In the genomic region with DNA sequence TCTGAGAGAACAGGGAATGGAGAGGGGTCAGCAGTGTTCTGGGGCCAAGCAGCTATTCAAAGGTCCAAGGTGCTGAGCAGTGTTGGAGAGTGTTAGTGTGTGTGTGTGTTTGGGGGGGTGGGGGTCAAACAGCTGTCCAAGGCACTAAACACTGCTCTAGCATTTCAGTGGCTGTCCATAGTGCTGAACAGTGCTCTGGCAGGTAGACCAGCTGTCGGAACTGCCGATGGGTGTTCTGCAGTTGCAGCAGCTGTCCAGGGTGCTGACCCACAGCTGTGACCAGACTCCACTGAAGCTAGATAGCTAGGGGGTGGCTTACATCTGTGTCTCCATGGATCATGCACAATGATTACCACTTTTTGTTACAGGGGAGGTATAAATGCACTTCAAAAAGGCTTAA, we compare ENCODE assay signal across 10 mouse cellular contexts. TPM values are rescaled to one million over a fixed set of nuclear protein-coding genes. Genes with fewer than 3 reads are reported as not detected.
A peak's percentile ranks its signal among the peaks of the same experiment; 100 is the strongest.
DNase-seq lines count a peak whose midpoint lies in the region; ATAC-seq and TF ChIP-seq lines count a peak whose summit lies in the region.
"Had no signal": no experiment of that assay in that cellular context is flagged by ENCODE, and none has a peak within 500 bp of the region (broad histone marks: within the 10 kb centered on the region; RNA-seq: fewer than 3 reads in every experiment).

No protein-coding gene starts in this region.

- H3K4me3 ChIP-seq in heart, embryonic 11.5 days (ENCODE audit: low read depth, low read length), result no peak overlapping the region
- H3K4me3 ChIP-seq: heart, adult 2 months; neural tube, embryonic 12.5 days had no signal

- no peaks in the 10 kb centered on the region for H3K27me3 ChIP-seq in heart, embryonic 11.5 days (ENCODE audit: control insufficient read depth, insufficient read depth, low read length)
- no peaks in the 10 kb centered on the region for H3K27me3 ChIP-seq in Patski

- CTCF ChIA-PET in Patski (lab: Charles Lee), result interaction anchor here (1.4 kb wide), 1 partner anchor 13 kb away, joined by 3 read pairs; no protein-coding TSS in a partner anchor

- no peak for ATAC-seq in heart, embryonic 11.5 days (replicated peaks; ENCODE audit: insufficient number of reproducible peaks, low FRiP score, low TSS enrichment)
- ATAC-seq in Patski, result no peak
- ATAC-seq in CD4-positive, CD25-positive, alpha-beta regulatory T cell, adult 4 months, result no peak

- in situ Hi-C loops in Patski (cut with MboI; ENCODE audit: low pct_unique_long_range_greater_than_20kb), result no loop called here

- WGBS in heart, embryonic 11.5 days (ENCODE audit: insufficient replicate concordance), result 5% methylated on average over 2 of the region's 2 CpGs

- H3K9ac ChIP-seq in heart, embryonic 11.5 days (ENCODE audit: low read depth, low read length), result no peak overlapping the region
- H3K9ac ChIP-seq: neural tube, embryonic 12.5 days had no signal

- DNase-seq in heart, postnatal 10 days, result peak; percentile 60 to 71
- DNase-seq in Patski (ENCODE audit: low read depth, low spot score), result peak; percentile 12
- peak; percentile 17 to 35 for DNase-seq in heart, postnatal 36 days
- DNase-seq in lung, postnatal 14 days, result peak; percentile 42
- DNase-seq in cerebellum, adult 11-12 months, result no peak
- DNase-seq in layer of hippocampus, postnatal 10 days (ENCODE audit: low spot score in 2 of 2), result no peak

- TF ChIP-seq CTCF in Patski (IDR thresholded peaks at IDR 0.05), result no peak

- POLR2A ChIA-PET in Patski (lab: Charles Lee), result no interaction called here

- no peaks in the 10 kb centered on the region for H3K36me3 ChIP-seq in heart, embryonic 11.5 days (ENCODE audit: control insufficient read depth, insufficient read depth, low read length)
- H3K36me3 ChIP-seq: neural tube, embryonic 12.5 days had no signal

- H3K4me2 ChIP-seq in heart, embryonic 11.5 days, result no peak overlapping the region
- H3K4me2 ChIP-seq: neural tube, embryonic 12.5 days had no signal

- no peaks in the 10 kb centered on the region for H3K9me3 ChIP-seq in heart, embryonic 11.5 days (replicated peaks; ENCODE audit: control insufficient read depth, low read length)
- H3K9me3 ChIP-seq: neural tube, embryonic 12.5 days had no signal

- no peaks in the 10 kb centered on the region for H3K4me1 ChIP-seq in heart, embryonic 11.5 days (ENCODE audit: control insufficient read depth, insufficient read depth, low read length)

- intact Hi-C loops in heart, postnatal 10 days (cut with DNase I), result no loop called here
- intact Hi-C loops in heart, postnatal 36 days (cut with DNase I), result no loop called here

- H3K27ac ChIP-seq in heart, embryonic 11.5 days (ENCODE audit: low read depth, low read length), result no peak overlapping the region
- H3K27ac ChIP-seq: heart, adult 2 months; neural tube, embryonic 12.5 days had no signal

RNA-seq across cellular contexts. Expression of a gene that starts 36.8 kb away (rescaled TPM):
- 1 to 10 TPM in 1 of 2 experiments, under 1 TPM in 1; 0.25 to 1.0 TPM for total RNA-seq in heart, postnatal 10 days (2021)
- 0.11 and 0.39 TPM in 2 replicates for polyA plus RNA-seq in heart, embryonic 11.5 days (2014; fragmentation: Nextera tagmentation; extraction: Ambion mirVana)
- not detected for polyA plus RNA-seq in Patski (2021)
- under 1 TPM in 1 of 2 experiments, not detected in 1; 0.33 TPM for total RNA-seq in heart, postnatal 36 days (2021)
- 10 to 100 TPM; 96.1 to 97.0 TPM for total RNA-seq in layer of hippocampus, postnatal 10 days (2021)
- not detected for polyA plus RNA-seq in CD4-positive, CD25-positive, alpha-beta regulatory T cell, adult 4 months (2017; shearing (Covaris generic))

Comparison
In these comparisons a context has a peak if more than half of its experiments do, and no peak if none do; other contexts are left out.
1. DNase-seq: peak in heart, postnatal 10 days (2 of 2), Patski (single experiment), heart, postnatal 36 days (2 of 2) and lung, postnatal 14 days (single experiment); none in cerebellum, adult 11-12 months (single experiment) and layer of hippocampus, postnatal 10 days (0 of 2).
2. RNA of a gene that starts 36.8 kb away (total RNA-seq): 96.1 to 97.0 TPM in layer of hippocampus, postnatal 10 days; 0.25 to 1.0 TPM in heart, postnatal 10 days and 0.33 TPM in heart, postnatal 36 days; every median in the first group is over 10 times any median in the second.